Mouse (Mus musculus) T-helper 2 cell (primary cell): Measurements from ENCODE around the gene Gpatch3.

Experiments used
- in situ Hi-C: fragments of 300-600 bp; cut with MboI, MseI; formaldehyde crosslinking; loops from one replicate; pipeline ENCODE4 v1.15.1; 2025; ENCODE audit warnings: high pct_unique_total_duplicates

Gene Gpatch3

GRCm38 (mm10) chr4:133584059-133584951, 9.8 kb downstream of the Gpatch3 start, which contains the start of gene Gpn2:
Gpn2 (plus strand) TSS chr4:133584362.
- in situ Hi-C loops, result no loop called here

DNA sequence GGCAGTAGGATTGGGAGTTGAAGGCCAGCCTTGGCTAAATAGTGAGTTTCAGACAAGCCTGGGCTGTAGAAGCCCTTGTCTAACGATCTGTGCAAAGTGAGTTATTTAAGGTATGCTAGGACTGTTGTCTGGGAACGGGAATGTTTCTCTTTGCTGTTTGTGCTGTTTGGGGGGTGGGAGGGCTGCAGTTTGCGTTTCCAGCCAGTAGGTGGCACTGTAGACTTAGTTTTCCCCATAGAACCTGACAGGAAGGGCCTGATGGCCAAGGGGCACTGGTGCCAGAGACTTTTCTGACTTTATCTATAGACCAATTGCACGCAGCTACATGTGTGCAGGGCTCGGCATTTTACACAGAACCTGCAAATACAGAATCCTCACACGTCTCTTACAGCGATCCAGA, 18.0 kb downstream of the Gpatch3 start:
- in situ Hi-C loops, result loop anchor here (5.0 kb wide), 1 partner anchor 250 kb away; no protein-coding TSS in a partner anchor

DNA sequence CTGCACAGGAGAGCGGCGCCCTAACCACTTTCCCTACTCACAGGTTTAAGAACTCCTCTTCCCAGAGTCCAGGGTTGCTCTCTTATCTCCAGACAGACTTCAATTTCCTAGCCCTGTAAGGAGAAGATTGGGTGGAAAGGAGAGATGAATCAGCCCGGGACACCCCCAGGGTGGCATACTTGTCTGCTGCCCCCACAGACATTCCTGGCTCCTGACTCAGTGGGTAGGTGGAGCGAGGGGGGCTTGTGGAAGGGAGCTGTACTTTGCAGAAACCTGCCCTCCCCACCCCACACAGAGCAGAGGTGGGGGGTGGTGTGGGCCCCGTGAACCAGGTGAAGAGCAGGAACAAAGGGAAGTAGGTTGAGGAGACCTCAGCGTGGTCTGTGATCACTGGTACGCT, 21.0 kb downstream of the Gpatch3 start:
- in situ Hi-C loops, result no loop called here

- in situ Hi-C loops, result no loop called here
These were observed 21.5 kb downstream of the Gpatch3 start for GRCm38 (mm10) chr4:133596084-133596483.

GRCm38 (mm10) chr4:133598616-133599015, 24.1 kb downstream of the Gpatch3 start:
- in situ Hi-C loops, result no loop called here

DNA sequence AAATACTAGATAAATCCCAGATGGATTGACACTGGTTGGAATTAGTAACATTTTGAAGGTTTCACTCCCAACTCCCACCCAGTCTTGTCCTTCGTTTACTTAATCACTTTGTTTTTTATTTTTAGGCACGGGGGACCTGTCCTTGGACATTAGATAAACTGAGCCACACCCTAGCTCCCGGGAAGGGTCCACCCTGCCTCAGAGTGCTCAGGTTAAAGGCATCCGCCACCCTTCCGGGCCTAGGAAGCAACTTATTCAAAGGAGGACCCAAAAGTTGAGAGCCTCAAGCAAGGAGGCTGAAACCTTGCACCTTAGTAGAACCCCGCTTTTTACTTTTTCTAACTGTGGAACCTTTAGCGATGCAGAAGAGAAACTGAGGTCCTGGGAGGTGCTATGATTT, 24.6 kb downstream of the Gpatch3 start:
- in situ Hi-C loops, result no loop called here

DNA sequence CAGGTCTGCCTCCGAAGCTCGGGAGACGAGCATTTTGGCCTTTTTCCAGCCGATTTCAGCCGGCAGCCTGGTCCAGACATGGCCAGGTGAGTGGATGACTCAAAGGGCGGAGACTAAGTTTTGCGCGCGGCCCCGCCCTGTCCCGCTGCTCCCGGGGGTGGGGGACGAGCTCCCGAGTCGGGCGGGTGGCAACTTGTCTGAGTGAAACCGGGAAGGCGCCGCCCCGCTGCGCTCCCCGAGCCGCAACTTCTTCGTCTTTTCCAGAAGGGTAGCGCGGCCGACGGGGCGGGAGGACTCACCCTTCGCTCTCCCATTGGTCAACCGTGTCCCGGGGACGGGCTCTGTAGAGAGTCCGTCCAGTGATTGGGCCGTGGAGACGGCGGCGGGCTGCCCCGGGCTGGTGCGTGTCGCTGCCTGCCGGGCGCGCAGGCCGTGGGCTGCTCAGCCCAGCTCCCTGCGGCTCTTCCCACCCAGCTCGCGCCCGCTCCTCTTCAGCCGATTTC, 25.1 kb downstream of the Gpatch3 start:
- in situ Hi-C loops, result no loop called here

DNA sequence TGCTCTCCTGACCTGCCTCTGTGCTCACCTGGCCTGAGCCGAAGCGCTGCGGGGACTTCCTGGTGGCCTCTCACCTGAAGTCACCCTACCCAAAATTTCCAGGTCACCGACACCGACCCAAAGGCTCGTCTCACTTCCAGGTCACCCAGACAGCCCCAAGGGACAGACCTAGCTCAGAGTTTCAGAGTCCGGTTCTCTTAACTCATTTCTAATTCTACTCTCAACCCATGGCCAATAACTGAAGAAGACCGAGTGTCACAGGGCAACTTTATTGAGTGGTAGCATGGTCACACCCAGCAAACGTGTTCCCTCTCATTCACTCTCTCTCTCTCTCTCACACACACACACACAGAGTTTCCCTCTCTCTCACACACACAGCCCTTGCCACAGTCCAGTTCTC, 25.8 kb downstream of the Gpatch3 start:
- in situ Hi-C loops, result no loop called here

DNA sequence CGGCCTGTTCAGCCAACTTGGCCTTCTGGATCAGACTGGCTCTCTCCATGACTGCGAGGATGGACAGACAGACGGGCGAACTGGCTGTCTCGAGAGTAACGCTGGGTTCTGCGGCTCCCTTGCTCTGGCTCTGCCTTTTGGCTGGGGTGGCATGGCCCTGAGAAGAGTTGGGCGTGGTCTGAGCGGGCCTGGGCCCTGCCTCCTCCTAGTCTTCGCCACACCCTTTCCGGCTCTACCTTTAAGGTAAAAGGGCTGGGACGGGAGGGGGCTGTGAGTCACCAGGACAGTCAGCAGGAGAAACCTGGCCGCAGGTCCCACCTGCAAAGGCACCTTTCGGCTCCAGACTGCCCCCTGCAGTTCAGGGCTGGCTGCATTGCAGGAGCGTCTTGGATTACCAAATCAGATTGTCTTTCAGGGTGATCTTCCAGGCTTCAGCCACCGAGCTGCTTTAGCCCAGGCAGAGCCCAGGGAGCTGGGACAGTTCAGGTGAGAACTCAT, 27.2 kb downstream of the Gpatch3 start, which contains the start of gene Sfn:
TSS of gene Sfn (minus strand) at position 448 of the 498 bp plus-strand sequence.
- in situ Hi-C loops, result no loop called here

DNA sequence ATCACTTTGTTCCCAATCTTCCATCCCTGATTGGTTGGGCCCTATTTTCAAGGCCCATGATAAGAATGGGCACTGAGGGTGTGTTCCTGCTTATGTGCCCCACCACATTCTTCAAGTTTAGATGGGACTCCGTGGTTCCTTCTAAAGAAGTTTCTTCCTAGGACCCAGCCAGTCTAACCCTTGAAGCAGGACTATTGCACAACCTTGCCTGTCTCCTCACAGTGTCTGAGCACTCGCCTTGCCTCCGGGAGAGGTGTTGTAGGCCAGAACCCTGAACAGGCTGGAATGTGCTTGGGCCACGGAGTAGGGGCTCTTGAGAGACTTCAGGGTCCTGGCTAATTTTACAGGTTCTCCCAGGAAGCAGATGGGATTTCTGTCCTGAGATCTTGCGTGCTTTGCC, 28.5 kb downstream of the Gpatch3 start:
- in situ Hi-C loops, result no loop called here

DNA sequence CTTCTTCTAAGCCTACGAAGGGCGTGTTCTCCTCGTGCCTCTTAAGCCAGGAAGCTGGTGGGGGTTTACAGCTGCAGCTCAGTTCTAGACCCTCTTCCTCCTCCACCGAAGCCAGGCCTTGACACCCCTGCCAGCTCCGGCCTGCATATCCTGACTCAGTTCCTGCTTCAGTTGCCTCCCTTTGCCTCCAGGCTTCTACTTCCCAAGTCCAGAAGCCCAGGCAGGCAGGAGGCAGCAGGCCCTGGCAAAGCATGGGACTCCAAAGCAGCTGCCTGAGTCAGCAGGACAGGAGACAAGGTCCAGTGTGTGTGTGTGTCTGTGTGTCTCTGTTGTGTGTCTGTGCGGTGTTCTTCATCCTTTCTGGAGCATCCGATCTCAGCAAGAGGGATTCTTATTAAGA, 29.6 kb downstream of the Gpatch3 start:
- in situ Hi-C loops, result no loop called here

- in situ Hi-C loops, result no loop called here
These were observed 30.3 kb downstream of the Gpatch3 start for GRCm38 (mm10) chr4:133604856-133605255.

- in situ Hi-C loops, result no loop called here
These were observed 30.8 kb downstream of the Gpatch3 start for GRCm38 (mm10) chr4:133605330-133605729.

- in situ Hi-C loops, result no loop called here
These were observed 32.7 kb downstream of the Gpatch3 start for GRCm38 (mm10) chr4:133607284-133607683.

DNA sequence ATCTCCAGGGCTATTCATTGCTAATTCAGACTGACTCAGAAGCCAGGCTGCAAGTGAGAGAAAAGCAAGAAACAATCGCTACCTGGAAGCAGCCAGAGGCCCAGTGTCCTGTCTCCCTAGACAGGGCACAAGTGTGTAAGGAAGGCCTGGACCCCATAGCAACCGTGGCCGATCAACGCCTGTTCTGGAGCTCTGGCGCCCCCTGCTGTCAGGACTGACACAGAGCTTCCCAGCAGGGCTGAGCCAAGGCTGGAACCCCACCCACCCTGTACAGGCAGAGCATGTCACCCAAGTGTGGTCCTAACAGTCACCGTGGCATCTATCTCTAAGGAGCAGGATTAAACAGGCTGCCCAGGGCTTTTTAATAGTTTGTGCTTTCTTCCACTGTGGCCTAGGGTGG, 35.2 kb downstream of the Gpatch3 start:
- in situ Hi-C loops, result no loop called here

DNA sequence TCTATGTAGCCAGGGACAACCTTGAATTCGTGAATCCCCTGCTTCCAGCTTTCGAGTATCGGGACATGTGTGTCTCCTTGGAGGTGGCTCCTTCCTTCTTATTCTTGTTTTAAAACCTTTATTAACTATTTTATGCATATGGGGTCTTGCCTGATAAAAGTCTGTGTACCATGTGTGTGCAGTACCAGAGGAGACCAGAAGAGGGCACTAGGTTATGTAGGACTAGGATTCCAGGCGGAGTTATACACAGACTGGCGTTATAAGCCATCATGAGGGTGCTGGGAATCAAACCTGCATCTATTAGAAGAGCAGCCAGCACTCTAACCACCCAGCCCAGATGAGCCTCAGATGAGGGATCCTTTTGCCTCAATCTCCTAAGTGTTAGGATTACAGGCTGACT, 37.3 kb downstream of the Gpatch3 start:
- in situ Hi-C loops, result no loop called here

- in situ Hi-C loops, result no loop called here
These were observed 37.9 kb downstream of the Gpatch3 start for GRCm38 (mm10) chr4:133612416-133612815.

- in situ Hi-C loops, result no loop called here
These were observed 38.5 kb downstream of the Gpatch3 start for GRCm38 (mm10) chr4:133613026-133613425.

- in situ Hi-C loops, result no loop called here
These were observed 39.3 kb downstream of the Gpatch3 start for GRCm38 (mm10) chr4:133613867-133614266.

DNA sequence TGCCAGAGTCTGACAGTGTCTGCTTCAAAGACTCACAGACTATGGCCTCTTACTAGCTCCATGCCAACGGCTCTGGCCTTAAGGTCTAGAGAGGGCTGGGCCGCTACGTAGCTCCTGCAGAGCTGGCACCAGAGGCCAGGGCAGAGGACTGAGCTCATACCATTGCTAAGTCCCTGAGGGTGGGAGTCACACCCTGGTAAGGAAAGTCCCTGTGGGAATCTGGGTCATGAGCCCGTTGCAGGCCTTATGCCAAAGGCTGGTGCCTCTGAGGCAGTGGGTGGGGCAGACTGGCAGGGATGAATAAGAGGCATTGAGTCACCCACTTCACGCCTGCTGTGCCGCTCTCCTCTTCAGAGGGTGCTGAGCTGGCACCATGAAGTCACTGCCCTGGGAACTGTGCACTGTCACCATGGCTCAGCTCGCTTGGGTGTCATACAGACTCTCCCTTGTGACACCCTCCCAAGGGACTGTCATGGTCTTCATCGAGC, 39.8 kb downstream of the Gpatch3 start:
- in situ Hi-C loops, result no loop called here

DNA sequence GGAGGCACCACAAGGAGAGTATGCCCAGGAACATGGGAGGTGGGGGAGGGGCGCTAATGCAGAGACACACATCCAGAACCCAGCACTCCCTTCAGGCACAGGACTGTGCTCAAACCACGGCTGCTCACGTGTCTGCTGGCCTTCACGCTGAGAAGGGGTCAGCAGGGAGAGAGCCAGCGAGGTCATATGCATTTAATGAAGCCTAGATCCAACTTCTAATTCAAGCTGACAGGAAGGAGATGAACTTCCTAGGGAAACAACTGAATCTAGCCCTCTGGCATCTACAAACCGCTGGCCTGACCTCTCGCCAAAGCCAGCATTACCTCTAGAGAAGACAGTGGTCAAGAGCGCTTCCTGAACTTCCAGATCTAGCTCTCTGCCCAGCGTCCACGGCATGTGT, 40.9 kb downstream of the Gpatch3 start:
- in situ Hi-C loops, result no loop called here

GRCm38 (mm10) chr4:133617936-133618335, 43.4 kb downstream of the Gpatch3 start:
- in situ Hi-C loops, result no loop called here
